Mouse (Mus musculus) right cerebral cortex, adult 18-20 months (tissue): ENCODE data around the gene Tgif2lx2.
"Not testable (repeated sequence)": the region's sequence is repeated elsewhere in the genome, so short reads cannot be mapped to it uniquely, and the experiment has no call there.

ENCODE experiments used
- DNase-seq: peaks from one replicate; pipeline ENCODE4 v3.0.0; 2022; ENCODE audit warnings: mixed read lengths

Gene Tgif2lx2

DNA sequence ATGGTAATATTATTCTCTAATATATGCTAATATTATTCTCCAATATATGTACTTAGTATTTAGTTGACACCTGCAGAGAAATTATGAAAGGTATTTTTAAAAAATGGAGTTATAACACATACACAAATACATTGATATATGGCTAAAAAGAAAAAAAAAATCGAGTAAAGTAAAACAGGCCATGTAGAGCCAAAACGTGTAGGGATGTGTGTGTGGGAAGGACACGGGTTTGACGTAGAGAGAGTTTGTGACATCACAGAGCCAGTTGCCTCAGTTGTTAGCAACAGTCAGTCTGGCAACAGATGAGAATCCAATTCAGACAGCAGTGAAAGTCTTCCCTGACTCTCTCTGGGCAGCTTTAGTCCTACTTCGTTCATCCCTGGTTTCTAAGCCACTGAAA is at the start of gene Tgif2lx2:
Tgif2lx2 (plus strand) TSS at position 301 of the 400 bp plus-strand sequence.
- DNase-seq, result not testable (repeated sequence)
